Mouse (Mus musculus) ES-CJ7 (cell line): ENCODE data around the gene Mark1.

Source experiments
- DNase-seq: peaks from one replicate; pipeline ENCODE4 v3.0.0; 2011; ENCODE audit warnings: low read depth, low spot score

The Mark1 gene

DNA sequence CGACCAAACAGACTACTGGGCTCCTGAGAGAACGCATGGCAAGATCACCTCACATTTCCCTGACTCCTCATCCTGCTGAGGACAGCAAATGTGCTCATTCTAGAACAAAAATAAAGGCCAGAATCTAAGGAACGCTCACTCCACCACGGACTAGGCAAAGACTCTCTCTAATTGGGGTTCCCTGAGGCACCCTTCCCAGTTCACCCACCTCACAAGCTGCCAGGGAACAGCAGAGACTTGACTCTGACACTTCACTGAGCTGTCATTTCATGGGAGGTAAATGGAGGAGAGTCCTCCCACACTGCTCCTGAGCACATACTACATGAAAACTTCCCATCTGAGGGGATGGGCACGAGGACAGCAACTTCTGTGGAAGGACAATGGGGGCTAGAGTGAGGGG, 37.5 kb downstream of the Mark1 start:
- no peak for DNase-seq

DNA sequence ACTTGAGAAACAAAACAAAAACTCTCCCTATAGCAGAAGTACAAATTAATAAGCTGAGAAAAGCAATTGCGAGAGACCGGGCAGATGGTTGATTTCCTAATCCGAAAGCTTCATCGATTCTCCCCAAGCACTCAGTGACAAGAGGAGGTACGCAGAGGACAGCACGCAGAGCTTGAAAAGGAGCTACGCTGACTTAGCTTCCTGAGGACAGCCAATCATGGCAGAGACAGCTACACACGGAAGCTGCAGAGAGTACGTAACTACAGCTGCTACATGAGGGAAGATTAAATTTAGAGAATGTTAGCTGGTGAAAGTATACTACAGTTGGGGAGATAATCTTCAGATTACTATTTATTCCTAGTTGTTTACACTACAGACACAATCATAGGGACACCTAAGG, 40.6 kb downstream of the Mark1 start:
- DNase-seq = no peak

DNA sequence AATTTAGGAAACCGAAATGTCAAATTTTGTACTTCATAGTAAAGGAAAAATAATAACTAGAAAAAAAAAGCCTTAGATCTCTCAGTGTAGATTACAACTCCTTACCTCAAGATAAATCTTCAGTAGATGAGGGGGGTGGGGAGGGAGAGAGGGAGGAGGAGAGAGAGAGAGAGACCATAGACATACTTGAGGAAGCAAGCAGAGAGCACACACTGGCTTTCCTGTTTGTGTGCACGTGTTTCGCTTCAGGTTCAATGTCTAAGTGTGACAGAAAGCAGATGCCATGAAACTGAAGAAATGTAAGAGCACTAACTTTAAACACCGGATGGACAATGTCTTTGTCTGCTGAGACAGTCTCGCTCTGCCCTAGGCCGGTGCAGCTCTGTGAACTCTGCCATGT, 41.0 kb downstream of the Mark1 start:
- DNase-seq = no peak

DNA sequence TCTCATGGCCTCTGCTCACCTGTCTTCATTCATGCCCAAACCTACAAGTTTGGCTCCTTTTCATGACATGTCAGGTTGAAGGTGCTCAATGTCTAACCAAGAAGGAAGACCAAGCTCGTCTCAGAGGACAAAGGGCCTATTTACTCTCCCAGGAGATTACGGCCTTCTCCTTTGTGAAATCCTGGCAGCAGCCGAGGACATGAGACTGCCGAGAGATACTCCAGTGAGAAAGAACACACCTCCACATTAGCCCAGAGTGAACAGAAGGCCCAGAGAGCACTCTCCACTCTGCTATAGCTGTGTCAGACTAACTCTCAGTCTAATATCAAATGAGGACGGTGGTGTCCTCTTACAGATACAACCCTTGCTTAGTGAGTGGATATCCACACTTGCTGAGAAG, 47.6 kb downstream of the Mark1 start:
- DNase-seq = no peak

DNA sequence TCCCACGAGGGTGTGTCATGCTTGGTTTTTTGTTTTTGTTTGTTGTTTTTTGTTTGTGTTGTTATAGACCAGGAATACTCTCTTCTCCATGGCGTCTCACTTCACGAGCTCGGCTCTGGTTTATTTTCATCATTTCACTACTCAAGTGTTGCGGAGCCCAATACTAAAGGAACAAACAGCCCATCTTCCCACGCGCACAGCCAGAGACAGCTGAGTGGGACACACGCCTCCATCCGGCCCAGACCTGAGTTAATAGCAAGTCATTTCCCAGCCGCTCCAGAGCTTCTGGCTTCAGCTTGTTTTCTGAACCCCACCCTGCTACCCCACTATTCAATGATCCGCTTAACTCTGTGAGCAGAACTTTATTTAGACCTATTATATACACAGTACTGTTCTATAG, 48.3 kb downstream of the Mark1 start:
- DNase-seq = no peak

DNA sequence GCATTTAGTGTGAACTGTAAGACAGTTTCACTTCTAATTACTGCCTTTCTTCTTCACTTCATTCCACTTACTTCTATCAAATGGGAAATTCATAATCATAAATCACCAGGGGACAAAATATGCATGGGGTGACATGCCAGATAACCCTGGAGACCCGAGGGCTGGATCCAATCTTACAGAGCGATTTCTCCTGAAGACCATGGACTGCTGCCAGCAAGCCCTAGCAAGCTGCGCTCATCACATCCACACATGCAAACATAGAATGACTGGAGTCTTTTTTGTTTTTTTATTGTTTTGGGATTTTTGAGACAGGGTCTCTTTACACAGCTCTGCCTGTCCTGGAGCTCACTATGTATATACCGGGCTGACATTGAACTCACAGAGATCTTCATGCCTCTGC, 61.3 kb downstream of the Mark1 start:
- DNase-seq = no peak

DNA sequence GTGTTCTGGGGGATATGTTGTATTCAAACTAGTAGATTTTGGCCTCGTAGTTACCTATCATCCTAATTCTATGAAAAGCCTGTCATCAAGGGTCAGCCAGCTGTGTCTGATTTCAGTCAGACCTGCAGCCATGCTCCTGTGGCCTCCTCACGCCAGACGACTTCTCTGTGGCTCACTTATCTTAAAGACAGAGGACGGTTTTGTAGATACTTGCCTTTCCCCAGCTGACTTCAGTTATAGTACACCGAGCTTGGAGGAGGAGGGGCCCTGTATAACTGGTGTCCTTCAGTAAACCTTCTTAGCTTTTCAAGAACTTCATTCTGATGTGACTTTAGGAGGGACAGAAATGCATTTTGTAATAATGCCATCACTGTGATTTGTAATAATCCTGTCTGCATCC, 63.4 kb downstream of the Mark1 start:
- DNase-seq = no peak

DNA sequence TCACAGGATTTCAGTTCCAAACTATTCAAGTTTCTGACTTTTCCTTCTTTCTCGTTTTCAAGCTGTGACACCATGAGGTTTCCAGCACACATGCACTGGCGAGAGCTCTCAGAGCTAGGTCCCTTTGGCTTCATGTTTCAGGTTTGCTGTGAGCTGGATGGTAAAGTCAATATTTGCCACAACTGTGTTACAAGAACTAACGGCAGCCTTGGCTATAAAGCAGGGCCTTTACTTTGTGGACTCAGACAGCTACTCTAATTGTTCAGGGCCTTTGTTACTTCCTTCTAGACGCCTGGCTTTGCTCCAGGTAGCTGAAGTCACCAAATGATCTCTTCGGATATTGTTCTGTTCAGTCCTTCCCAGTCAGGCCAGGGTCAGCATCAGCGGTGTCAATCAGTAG, 63.9 kb downstream of the Mark1 start:
- no peak for DNase-seq

DNA sequence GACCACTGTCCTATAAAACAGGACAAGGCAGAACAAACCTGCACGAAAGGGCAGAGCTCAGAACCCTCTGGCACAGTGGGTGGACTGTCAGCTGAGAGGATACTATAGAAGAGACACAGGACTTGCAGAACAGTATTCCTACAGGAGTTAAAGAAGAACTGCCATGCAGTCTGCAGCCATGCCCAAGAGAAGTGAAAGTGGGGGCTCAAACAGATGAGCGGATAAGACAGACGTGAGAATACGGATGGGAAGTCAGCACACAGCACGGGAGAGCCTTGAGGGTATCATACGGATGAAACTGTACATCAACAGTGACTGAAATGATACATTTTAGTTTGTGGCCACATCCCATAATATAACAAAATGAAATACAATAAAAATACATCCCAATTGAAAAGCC, 68.3 kb downstream of the Mark1 start:
- no peak for DNase-seq

DNA sequence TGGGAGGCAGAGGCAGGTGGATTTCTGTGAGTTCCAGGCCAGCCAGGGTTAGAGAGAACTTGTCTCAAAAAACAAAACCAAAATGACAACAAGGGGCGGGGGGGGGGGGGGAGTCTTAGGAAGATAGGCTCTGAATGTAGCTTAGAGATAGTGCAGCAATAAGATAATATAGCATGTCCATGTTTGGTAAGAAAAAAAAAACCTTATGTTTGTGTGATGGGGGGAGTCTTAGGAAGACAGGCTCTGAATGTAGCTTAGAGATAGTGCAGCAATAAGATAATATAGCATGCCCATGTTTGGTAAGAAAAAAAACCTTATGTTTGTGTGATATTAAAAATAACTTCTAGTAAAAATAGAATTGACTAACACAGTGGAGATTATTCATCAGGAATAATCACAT, 71.0 kb downstream of the Mark1 start:
- no peak for DNase-seq

DNA sequence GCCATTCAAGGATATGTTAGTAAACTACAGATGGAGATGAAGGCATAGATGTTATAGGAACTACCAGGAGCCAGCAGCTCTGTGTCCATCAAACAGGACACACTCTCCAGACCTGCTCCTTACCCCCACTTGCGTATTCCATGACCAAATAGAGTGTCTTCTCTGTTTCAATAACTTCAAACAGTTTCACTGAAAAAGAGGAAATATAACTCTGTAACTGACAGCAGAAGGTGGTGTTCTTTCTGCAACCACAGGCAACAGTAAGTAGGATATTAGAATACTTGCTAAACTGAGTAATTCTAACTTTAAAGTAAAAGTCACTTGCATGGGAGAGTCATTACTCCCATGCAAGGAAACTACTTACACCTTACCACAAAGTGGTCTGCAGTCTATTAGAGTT, 71.5 kb downstream of the Mark1 start:
- no peak for DNase-seq

DNA sequence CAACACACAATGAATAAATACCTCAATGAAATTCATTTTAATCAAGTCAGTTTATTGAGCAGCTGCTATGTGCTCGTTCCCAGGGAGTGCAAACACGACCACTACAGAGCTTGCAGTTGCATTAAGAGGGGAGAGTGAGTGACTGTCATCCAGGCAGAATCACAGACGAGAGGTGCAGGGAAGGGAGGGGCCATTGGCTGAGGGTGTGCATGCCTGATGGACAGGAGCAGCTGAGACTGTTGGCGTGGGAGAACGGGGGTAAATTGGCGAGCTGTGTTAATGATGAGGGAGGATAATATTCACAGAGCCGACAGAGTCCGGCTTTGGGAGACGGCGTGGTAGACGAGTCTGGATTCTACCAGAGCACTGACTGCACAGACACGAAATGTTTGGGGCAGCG, 76.5 kb downstream of the Mark1 start:
- no peak for DNase-seq

DNA sequence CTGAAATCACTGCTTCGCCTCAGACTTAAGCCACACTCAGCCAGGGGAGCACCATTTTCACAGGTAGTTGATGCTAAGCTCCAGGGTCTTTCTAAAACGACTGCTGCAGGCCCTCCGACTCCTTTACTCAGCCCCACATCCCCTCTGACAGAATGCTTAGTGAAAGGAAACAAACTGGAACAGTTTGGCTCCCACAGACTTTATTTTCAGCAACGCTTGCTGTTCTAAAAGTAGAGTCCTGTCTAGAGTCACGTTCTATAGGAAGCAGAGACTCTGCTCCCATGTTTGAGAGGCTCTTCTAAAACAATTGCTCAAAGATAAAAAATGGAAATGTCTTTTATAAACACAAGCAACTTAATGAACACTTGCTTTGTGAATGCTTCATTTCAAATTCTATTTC, 79.3 kb downstream of the Mark1 start:
- no peak for DNase-seq

DNA sequence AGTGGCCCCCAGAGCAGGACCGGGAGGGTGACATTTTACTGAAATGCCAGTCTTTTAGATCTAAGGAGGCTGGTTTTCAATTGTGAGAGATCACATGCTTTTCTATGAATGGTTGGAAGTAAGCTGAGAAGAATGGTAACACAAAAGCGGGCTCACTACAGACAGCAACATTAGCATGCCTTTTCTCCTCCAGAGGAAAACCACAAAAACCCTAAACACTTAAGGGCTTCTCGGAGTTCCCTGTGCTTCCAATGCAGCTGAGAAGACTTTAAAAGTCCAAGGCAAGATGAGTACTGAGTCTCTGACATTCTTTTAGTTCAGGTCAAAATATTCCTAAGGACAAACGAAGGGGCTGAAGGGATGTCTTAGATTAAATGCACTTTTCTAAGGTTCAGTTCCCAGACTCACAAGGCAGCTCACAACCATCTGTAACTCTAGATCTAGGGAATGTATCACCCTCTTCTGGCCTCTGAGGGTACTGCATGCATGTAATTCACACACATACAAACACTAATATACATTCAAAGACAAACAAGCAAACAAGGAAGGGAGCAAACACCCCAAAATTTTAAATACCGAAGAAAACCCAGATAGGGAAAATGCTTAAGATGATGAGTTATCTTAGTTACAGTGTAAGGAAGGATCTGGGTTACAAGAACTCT, 81.0 kb downstream of the Mark1 start:
- peak; percentile 79 for DNase-seq

DNA sequence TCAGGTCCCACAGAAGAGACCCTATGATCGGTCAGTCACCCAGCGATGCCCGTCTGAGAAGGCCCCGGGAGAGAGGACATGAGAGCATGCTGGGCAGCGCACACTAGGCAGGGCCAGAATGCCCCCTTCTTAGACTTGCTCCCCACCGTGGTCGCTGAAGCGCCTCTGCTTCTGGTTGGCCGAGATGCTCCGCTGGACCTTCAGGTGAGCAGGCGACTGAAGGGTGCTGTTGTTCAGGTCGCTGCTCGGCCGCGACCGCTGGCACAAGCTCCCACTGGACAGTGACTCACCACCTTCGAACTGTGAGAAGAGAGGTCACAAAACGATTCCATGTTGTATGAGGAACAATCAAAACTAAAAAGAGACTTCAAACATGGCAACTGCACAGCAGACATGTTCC, 87.0 kb downstream of the Mark1 start:
- DNase-seq = no peak

DNA sequence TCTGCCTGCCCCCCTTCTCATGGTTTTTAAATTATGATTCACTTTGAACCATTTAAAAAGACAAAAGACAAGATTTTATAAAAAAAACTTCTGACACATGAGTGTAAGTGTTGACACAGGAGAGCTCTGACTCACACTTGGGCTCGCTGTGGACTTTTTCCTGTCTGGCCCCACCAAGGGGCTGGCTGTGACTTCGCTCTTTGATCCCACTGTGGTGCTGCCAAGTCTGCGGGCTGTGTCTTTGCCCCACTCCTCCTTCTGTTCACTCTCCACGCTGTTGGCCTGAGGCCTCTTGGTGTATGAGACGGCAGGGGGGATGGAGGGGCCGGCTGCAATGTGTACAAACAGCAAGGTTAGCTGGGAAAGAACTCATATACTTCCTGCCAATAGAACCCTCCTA, 87.5 kb downstream of the Mark1 start:
- DNase-seq = no peak

DNA sequence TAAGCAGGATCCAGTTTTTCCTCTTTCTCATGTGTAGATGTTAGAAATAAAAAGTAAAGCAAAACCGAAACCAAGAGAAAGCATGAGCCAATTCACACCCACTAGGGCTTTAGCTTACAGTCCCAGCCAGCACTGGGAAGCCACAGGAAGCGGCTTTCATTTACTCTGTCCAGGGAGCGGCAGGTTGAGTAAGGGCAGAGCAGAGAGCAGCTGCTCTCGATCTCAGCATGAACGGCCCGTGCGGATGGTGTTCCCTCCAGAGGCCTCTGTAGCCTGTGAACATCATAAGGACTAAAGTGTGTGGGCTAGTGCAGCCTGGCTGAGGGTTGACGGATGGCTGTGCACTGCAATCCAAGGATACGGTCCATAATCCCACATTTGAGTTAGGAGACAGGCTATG, 90.8 kb downstream of the Mark1 start:
- no peak for DNase-seq

DNA sequence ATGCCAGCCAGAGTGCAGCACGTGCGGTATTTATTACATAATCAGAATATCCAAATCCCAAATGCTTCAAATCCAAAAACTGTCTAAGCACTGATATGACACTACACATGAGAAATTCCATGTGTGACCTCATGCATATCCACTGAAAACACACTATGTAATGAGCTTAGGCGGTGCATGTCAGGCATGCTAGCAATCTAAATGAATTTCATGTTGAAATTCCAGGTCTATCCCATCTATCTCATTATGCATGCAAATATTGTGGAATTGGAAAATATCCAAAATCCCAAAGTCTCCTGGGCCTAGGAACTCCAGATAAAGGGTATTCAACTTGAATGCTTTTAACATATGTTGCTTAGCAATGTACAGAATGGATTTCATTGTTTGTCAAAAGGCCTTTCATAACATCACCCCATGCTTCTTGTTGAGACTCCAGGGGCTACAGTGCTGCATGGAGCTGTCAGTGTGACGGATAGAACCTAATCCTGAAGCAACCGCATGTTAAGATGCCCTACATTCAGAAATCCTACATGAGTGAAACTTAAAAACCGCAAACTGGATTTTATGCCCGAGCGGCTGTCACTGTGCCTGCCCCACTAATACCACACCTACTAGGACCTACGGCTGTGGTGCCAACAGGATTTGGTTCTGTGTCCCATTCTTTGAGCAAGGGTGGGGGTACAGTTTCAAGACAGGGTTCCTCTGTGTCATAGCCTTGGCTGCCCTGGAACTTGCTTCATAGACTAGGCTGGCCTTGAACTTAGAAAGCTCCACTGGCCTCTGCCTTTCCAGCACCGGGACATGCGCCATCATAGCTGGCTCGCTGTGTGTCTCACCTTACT, 93.2 kb downstream of the Mark1 start:
- no peak for DNase-seq

DNA sequence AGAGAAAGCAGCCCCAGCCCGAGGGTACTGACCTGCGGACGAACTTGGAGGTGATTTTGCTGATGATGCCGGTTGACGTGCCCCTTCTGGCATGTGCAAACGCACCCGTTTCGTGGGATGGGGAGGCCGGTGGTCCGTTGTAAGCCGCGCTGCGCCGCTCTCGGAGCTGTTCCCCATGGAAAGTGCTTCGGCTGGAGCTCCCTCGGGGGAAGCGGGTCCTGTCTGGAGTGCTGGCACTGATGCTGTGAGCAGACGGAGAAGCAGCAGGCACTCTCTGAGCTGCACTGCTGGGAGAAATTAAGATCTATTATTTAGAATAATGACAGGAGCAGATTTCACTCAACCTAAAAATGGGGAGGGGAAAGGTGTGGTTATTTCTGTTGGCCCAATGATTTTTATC, 94.0 kb downstream of the Mark1 start:
- DNase-seq = no peak

DNA sequence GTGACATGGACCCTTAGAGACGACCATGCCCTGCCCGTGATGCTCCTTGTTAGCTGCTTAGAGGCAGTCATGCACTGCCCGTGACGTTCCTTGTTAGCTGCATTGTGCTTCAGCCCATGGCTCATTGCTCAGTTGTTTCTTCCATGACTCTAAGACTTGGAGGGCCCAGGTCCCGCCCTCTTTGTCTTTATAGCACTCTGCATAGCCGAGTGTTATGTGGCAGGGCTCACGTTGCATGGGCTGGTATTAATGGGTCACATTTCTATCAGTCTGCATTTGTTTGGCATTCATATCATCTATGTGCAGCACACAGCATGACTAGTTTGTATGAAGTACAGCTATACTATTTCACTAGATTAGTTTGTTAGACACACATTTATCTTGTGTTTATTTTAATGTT, 95.7 kb downstream of the Mark1 start:
- no peak for DNase-seq

DNA sequence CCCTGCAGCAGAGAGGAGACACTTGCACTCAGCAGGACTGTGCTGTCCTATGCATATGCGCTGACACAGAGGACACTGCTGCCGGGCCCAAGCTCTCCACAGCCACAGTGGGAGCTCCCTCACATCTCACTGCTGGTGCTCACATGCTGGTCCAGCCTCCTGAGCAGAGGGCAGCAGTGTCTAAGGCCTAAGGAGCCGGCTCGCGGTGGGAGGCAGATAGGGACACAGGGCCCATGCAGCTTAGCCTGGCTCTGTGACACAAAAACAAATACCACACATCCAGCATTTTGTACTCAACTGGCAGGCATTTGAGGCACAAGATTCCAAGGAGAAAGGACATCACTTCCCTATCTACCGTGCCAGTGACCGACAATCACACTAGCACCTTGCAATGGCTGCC, 96.5 kb downstream of the Mark1 start:
- DNase-seq = no peak

DNA sequence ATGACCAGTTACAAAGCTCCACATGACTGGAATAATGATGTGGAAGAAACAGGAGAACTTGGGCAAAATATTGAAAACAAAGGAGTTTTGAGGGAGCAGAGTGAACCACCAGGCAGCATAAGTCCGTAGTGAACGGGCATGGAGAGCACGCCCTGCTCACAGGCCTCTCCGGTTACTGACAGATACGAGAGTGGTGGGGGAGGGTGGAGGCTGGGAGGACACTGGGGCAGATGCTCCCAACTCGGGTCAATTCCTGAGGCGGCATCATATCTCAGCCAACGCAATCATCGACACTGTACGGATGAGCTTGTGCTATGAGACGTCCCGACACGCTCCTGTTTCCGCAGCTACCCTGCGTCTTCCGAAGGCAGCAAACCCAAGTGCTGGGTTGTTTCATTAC, 102.0 kb downstream of the Mark1 start:
- peak; percentile 19 for DNase-seq

DNA sequence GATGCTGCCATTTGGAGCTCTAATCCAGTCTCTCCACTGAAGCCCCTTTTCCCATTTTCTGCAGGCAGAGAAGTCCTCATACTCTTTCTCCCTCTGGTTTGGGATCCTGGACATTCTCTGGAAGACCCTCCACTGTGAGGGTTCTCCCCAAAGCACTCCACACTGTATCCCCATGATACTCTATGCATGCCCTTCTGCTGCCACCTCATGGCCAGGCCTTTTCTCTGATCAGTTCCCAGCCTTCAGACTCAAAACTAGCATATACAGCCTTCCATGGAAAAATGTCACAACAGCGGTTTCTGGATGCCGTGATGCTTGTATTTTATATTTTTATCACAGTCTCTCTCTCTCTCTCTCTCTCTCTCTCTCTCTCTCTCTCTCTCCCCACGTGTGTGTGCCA, 107.4 kb downstream of the Mark1 start:
- no peak for DNase-seq

DNA sequence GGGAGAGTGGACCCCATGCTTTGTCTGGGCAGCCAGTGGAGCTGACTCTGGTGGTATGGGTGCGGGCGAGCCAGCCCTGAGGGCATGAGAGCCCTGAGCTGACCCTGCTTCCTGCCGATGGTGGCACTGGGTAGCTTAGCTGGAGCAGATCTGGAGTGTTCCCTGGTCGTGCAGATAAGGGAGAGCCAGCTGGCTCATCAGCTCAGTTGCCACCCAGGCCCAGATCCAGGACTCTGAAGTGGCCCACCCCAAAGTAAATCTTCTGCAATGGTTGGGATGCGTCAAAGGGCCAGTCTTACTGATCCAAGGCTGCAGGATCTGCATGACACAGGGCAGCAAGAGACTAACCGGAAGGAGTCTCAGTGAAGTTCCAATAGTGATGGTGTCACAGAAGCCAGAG, 109.9 kb downstream of the Mark1 start:
- DNase-seq = no peak
